Mouse (Mus musculus) megakaryocyte-erythroid progenitor cell, adult 5-6 weeks (primary cell): ENCODE data around the gene Gm21190. TPM values are rescaled to one million over a fixed set of nuclear protein-coding genes. Genes with fewer than 3 reads are reported as not detected.
A peak's percentile ranks its signal among the peaks of the same experiment; 100 is the strongest.
"Not testable (repeated sequence)": the region's sequence is repeated elsewhere in the genome, so short reads cannot be mapped to it uniquely, and the experiment has no call there.

Experiments
- ATAC-seq: replicated peaks from 2 replicates; pipeline ENCODE4 v1.8.0; 2016; ENCODE audit warnings: mild to moderate bottlenecking, inconsistent platforms; ENCODE audit not compliant: severe bottlenecking, poor library complexity, low FRiP score, low TSS enrichment
- total RNA-seq, 2 experiments: library from RNA; stranded (forward) in 1 of 2; stranded (reverse) in 1 of 2; fragments of 200-1000, 215-1000 nt in 1 of 2; fragments of >200 nt in 1 of 2; fragmentation: Nextera tagmentation in 1 of 2; gene quantifications; 2 replicates each; pipeline ENCODE4 v1.2.3; 2014 to 2017

Gm21190 gene
- total RNA-seq (2014; fragmentation: Nextera tagmentation) (not detected in 2 replicates), total RNA-seq (2017) (not detected in 2 replicates)

DNA sequence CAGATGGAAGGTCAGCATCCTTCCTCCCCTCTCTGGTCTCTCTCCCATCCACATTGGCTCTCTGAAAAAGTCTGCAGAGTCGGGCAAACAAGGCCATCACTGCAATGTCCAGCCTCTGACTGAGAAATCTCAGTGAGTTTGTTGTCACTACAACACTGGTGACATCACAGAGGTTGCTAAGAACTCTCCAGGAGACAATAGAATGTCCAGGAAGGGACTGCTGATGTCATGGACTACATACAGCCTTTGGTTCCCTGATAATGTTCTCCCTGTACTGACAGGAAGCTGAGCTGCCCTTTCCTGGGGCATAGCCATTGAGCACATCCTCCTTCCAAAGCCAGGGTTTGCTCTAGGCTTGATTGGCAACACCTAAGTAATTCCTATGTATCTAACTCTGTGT lies at the start of gene Gm21190:
Gene Gm21190 (minus strand): TSS at position 101 of the 400 bp plus-strand sequence.
- ATAC-seq: not testable (repeated sequence)

DNA sequence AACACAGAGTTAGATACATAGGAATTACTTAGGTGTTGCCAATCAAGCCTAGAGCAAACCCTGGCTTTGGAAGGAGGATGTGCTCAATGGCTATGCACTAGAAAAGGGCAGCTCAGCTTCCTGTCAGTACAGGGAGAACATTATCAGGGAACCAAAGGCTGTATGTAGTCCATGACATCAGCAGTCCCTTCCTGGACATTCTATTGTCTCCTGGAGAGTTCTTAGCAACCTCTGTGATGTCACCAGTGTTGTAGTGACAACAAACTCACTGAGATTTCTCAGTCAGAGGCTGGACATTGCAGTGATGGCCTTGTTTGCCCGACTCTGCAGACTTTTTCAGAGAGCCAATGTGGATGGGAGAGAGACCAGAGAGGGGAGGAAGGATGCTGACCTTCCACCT lies 48.0 kb upstream of the Gm21190 start, which contains the start of gene Gm21083:
Gene Gm21083 (plus strand): TSS at position 301 of the 400 bp plus-strand sequence.
- ATAC-seq: not testable (repeated sequence)

DNA sequence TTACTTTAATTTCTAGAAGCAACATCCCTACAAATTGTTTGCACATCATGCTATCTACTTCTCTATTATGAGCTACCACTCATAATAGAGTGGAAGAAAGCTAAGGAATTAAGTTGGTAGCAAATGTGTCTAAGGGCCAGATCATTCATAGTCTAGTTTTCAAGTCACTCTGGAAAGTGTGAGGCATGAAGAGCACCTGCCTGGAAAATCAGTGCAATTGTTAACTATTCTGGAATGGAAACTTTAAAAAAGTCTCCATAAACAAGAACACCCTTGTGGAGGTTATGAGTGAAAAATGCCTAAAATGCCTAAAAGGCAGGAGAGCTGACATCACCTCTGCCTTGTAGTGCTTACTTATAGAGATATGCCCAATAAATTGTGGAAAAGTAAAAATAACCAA lies 44.7 kb upstream of the Gm21190 start:
- not testable (repeated sequence) for ATAC-seq

DNA sequence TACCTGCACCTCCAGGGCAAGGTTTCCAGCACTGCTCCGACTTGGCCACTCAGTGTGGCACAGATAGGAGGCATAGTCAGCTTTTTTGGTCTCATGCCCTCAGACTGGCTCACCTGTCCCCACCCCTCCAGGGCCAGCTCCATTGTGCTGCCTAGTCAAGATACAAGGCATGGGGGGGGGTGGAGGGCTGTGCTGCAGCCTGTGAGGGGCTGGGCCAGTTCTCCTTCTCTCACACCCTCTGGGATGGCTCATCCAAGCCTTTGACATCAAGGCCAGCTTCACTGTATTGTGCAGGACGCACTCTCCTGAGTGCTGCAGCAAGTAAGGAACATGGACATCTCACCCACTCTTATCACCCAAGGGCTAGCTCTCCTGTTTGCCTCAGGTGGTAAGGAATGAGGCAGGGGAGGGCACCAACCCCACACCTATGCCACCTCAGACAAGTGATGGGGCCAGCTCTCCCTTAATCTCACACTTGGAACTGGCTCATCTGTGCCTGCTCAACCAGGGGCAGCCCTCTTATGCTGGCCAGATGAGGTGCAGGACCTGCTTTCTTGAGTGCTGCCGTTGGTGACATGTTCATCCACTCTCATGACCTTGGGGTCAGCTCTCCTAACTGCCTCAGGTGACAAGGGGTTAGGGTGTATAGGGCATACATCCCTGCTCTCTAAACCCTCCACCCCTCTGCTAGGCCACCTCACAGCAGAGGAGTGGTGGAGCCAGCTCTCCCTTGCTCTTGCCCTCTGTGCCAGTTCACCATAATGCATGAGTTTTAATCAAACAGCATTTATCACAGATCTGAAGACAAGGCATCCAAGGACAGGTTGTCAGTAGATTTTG lies 32.6 kb upstream of the Gm21190 start:
- not testable (repeated sequence) for ATAC-seq

DNA sequence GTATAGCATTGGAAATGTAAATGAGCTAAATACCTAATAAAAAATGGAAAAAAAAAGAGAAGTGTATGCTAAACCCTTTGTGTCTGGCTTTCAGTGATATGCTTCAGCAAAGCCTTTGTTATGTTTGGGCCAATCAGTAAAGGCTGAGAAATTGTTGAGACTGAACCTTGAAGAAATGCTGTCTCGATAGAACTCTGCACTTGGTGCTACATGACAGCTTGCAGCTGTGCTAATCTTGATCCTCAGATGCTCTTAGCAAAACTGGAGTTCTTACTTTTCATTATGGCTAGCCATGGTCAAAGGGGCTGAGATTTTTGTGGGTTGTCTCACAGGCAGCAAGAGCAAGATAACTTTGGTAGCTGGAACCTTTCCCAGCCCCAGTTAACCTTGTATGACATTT lies 29.6 kb upstream of the Gm21190 start:
- ATAC-seq: not testable (repeated sequence)

- not testable (repeated sequence) for ATAC-seq
Observed at GRCm38 (mm10) chr5:15549606-15550005, 20.6 kb upstream of the Gm21190 start.

DNA sequence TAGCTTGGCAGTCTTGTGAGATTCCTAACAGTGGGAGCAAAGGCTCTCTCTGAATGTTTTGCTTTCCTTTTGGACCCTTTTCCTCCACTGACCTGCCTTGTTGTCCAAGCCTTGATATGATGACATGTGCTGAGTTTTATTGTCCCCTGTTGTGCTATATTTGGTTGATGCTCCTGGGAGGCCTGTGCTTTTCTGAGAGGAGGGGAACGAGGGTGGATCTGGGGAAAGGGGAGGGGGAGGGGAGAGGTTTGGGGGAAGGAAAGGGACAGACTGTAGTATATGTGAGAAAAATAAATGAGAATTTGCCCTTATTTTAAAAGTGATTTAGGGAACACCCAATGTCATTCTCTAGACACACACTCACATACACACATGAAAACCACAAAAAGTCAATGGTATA lies 20.1 kb upstream of the Gm21190 start:
- ATAC-seq: not testable (repeated sequence)

DNA sequence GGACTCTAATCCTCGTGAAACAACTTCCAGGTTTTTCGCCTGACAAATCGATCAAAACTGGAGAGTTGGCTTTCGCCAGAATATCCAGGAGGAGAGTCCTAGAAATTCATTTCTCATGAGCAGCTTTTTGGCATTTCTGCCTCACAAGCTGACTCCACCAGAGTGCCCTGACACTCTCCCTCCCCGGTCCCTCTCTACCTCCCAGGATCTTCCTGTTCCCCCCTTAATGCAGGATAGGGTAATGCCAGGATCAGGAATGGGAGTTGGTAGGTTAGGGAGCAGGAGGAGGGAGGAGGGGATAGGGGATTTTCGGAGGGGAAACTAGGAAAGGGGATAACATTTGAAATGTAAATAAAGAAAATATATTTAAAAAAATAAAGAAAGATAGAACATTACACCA lies 19.6 kb upstream of the Gm21190 start:
- ATAC-seq: not testable (repeated sequence)

- ATAC-seq: not testable (repeated sequence)
Observed at GRCm38 (mm10) chr5:15522470-15522869, 6.6 kb downstream of the Gm21190 start.

GRCm38 (mm10) chr5:15522028-15522427 lies 7.0 kb downstream of the Gm21190 start:
- not testable (repeated sequence) for ATAC-seq

DNA sequence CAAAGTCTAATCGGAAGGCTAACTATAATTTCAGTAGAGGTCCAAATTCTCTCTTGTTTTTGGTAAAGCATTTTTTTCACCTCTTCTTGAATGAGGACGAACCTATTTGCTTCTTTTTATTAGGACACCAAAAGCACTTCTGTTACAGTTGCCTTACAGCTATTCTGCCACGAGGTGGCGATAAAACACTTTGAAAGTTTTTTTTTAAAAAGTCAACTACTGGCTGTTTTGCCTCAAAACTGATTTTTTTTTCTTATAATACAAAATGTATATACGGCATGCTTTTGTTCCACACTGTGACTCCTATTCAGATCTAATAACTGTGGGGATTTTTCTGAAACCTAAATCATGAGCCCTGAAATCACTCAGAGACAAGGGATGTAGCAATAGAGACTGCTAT lies 8.6 kb downstream of the Gm21190 start:
- not testable (repeated sequence) for ATAC-seq

DNA sequence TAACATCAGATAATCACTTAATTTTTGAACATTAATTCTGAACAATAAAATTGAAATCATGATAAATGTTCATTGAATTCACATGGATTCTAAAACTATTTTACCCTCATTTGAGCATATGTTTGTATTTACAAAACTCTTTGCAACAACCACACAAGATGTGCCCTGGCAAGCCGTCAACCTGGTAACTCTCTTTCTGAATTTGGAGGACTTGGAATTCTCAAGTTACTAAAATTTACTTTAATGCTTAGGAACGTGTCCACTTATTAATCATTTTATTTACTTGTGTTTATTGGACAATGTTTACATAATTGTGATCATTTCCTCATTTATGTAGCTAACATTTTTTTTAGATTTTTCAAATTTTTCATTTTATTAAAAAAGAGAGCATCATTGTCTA lies 11.9 kb downstream of the Gm21190 start:
- ATAC-seq: not testable (repeated sequence)

- not testable (repeated sequence) for ATAC-seq
Observed at GRCm38 (mm10) chr5:15512236-15512635, 16.8 kb downstream of the Gm21190 start.

- not testable (repeated sequence) for ATAC-seq
Observed at GRCm38 (mm10) chr5:15509911-15510310, 19.1 kb downstream of the Gm21190 start.

DNA sequence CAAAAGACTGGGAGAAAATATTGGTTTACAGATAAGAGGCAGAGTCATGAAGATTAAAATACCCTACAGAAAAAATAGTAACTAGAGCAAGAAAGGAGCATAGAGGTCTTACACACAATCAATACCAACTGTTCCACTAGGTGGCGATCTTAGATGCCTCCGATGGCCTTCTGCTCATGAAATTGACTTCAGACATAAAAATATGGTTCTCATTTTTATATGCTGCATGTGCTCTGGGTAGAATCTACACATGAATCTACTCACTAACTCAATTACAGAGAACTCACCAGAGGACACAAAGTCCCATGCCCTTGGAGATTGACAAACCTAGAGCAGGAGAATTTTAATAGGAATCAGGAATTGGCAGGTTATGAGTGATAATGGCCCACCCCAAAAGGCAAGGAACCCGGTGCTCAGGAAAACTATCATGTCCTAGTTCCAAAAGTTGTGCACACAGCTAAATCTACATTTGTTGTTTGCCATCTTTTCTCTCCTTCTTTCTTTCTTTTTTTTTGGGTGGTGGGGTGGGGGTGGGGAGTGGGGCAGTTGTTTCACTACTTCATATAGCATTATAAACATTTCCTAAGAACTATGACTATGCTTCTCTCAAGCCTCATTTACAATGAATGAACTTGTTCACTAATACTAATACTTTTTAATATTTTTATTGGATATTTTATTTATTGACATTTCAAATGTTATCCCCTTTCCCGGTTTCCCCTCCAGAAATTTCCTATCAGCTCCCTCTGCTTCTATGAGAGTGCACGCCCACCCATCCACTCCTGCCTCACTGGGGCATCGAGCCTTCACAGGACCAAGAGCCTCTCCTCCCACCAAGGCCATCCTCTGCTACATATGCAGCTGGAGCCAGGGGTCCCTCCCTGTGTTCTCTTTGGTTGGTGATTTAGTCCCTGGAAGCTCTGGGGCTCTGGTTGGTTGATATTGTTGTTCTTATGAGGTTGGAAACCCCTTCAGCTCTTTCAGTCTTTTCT lies 20.3 kb downstream of the Gm21190 start:
- ATAC-seq: not testable (repeated sequence)

DNA sequence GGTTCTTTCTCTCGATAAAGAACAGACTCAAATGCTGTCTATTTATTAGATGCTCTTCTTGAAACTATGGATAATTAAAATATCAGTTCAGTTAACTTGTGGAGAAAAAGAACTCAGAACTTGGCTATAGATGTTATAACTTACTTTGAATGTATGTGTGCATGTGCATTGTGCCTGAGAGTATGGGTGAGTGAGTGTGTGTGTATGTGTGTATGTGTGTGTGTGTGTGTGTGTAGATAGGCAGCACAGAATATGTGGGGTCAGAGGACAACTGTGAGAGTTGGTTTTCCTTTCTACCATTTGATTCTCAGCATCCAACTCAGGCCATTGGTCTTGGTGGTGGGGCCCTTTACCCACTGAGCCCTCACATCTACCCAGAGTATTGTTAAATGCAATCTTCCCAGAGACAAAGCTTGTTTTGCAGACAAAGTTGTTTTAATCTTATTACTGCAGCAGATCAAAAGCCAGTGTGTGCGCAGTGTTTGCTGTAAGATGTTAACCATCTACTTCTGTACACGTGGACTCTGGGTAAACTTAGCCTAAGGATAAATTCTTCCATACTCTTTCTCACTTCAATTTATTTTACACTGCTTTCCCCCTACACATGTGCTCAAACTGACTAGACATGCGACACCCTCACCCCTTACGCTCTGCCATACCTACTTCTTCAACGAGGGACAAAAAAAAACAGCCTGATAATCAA lies 21.1 kb downstream of the Gm21190 start:
- not testable (repeated sequence) for ATAC-seq

DNA sequence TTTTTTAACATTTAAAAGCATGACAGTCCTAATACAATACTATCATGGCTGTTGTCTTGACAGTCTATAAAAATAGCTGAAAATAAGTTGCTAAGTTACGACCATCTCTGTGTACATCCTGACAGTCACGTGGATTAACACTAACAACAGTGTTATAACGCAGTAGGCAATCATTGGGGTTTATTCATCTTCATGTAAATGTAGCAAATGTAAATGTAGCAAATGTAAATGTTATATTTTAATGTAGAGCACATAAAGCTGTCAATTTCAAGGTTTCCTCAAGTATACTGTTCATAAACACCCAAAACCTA lies 21.8 kb downstream of the Gm21190 start:
- no peak for ATAC-seq

DNA sequence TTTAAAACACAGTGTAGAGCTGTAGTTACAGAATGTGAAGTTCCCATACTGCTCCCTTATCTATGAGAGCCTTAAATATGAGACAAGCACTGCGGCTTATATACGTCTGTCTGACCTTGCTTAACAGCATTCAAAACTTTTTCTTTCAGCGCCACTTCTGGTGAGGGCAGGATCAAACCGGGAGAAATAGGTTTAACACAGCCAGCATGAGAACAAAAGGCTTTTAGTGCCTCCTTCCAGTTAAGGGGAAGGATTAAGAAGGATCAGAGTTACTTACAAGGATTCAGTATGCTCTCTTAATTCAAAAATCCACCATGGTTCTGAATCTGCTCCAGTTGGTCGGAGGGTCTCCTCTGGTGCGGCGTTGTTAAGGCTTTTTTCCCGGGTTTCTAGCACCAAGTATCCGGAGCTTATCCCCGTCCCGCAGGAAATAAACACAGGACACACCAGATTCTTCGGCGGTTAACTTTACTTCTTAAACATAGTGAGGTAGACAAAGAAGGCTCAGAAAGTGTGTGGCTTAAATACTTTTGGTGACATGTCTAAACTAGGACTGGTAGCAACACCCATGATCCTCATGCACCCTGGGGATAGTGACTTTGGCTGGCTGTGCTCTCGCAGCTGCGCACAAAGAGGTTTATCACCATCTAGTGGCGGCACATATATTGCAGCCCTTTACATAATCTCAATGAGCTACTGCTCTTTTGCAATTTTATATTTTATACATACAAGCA lies 22.3 kb downstream of the Gm21190 start:
- 0 out of 2 replicates have a peak, but pooled peaks have one; percentile 52 for ATAC-seq
